Mouse (Mus musculus) left cerebral cortex, adult 11 months (tissue): ENCODE results near the gene Grhl1.
A peak's percentile ranks its signal among the peaks of the same experiment; 100 is the strongest.
"Not testable (repeated sequence)": the region's sequence is repeated elsewhere in the genome, so short reads cannot be mapped to it uniquely, and the experiment has no call there.

Experiments
- DNase-seq: peaks from one replicate; pipeline ENCODE4 v3.0.0; 2022; ENCODE audit warnings: low spot score

The Grhl1 gene

DNA sequence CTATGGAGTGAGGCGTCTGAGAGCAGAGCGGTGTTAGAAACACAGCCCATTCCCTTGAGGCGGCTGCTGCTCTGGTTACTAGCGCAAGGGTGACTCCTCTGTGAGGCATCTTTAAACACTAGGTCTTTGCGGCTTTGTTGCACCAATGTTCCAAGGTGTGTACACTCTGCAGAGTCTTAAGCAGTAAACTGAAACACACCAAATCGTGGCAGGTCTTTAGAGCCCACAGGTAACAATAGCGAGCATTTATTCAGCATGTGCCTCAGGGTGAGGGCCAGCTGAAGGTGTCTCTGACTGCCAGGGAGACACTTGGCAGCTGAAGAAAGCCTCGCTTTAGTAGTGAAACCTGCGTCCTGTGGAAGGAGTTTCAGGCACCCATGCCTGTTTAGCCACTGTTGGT is 20.0 kb downstream of the Grhl1 start:
- DNase-seq: no peak

GRCm38 (mm10) chr12:24592956-24593672 is 21.0 kb downstream of the Grhl1 start:
- DNase-seq: no peak

GRCm38 (mm10) chr12:24597376-24597775 is 25.3 kb downstream of the Grhl1 start:
- no peak for DNase-seq

GRCm38 (mm10) chr12:24599366-24599895 is 27.3 kb downstream of the Grhl1 start:
- no peak for DNase-seq

GRCm38 (mm10) chr12:24600074-24600473 is 28.0 kb downstream of the Grhl1 start:
- no peak for DNase-seq

GRCm38 (mm10) chr12:24600806-24601205 is 28.7 kb downstream of the Grhl1 start:
- peak; percentile 79 for DNase-seq

DNA sequence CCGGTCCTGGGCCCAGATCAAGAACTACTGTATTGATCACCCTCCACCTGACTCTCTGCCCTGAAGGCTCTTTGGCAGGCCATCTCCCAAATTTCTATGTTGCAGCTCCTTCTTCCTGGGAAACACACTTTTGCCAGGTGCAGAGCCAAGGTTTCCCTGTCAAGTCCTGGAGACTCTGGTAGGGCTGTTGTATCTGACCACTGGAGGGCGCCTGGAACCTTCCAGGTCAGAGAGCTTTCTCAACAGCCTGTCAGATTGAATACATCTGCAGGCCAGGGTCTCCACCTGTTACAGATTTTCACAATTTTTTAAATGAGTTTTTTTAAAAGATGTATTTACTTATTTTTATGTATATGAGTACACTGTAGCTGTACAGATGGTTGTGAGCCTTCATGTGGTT is 31.2 kb downstream of the Grhl1 start:
- DNase-seq: peak; percentile 34

DNA sequence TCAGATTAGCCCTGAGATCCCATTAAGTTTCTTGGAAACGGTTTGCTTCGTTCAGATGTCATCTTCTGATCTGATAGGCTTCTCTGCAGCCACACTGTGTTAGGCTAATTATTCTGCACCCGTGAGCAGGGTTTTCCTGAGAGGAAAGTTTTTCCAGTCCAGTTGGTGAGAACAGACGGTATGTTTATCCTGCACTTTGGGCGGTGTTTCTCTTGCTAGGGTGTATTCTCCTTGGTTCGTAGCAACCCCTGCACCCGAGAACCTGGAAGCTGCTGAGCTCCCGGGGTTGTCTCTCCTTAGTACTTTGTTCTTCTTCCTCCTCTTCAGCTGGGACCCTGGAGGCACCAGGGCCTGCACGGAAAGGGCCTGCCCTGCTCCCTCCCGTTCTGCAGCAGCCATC is 34.1 kb downstream of the Grhl1 start:
- DNase-seq: no peak

DNA sequence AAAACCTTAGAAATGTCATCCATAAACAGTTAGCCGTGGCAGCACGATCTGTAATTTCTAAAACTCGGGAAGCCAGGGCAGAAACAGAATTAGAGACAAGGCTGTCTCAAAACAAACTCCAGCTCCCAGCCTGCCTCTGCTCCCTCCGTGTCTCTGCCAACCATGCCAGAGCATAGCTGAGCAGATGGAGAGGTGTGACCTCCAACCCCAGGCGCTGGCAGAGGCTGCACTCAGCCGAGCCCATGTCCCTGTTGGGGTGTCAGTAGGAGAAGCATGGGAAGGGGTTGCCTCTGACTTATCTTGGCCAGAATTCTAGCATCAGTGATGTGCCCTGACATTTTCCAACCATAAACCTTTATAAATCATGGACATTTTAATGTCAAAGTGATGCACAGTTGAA is 40.5 kb downstream of the Grhl1 start:
- no peak for DNase-seq

DNA sequence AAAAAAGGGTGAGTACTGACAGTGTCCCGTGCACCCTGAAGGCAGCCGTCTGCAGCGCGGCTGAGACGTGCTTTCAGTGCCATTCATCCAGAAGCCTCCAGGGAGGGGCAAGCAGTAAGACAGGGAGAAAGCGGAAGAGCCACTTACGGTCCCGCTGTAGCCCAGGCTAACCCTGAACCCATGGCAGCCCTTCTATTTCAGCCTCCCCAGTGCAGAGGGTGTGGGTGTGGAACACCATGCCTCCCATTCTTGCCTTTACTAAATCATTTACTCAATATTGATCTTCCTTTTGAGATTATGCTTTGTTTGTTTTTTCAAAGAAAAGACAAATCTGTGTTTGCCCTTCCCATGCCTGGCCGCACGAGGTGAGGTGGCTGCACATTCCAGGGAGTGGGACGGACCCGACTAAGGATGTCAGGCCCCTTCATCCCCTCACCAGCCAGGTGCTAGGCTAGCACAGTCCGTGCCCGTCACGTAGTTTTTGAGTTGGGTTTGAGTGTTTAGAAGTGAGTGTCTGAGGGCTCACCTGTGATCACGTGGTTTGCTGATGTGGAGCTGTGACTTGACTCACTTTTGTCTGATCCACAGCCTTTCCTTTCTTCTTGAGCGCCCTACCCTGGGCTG is 42.5 kb downstream of the Grhl1 start:
- no peak for DNase-seq

DNA sequence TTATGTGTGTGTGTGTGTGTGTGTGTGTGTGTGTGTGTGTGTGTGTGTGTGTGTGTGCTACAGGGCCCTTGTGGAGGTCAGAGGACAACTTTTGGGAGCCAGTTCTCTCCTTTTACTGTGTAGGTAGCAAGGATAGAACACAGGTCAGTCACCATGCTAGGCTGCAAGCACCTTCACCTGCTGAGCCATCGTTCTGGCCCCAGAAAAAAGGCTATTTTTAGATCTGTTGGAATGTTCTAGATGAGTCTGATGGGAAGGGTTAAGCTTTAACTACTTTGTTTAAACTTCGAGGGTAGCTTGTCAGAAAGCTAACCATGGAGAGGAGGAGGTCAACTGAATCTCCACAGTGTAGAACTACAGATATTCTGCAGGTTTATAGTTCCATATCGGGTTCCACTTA is 43.1 kb downstream of the Grhl1 start:
- DNase-seq: no peak

DNA sequence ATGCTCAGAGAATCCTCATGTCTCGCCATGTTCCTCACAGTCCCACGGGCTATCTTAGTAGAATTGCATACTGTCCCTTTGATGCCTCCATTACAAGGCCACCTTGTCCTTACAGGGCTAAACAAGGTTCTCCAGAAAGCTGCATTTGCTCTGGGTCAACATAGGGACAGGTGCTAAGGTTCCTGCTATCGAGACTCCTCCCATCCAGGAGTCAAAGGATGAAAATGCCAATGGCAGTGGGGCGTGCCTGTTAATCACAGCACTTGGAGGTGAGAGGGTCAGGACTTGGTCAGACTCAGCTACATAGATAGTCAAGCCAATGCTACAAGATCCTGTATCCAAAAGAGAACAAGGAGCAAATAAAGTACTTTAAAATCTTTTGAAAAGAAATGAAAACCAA is 47.4 kb downstream of the Grhl1 start:
- DNase-seq: no peak

DNA sequence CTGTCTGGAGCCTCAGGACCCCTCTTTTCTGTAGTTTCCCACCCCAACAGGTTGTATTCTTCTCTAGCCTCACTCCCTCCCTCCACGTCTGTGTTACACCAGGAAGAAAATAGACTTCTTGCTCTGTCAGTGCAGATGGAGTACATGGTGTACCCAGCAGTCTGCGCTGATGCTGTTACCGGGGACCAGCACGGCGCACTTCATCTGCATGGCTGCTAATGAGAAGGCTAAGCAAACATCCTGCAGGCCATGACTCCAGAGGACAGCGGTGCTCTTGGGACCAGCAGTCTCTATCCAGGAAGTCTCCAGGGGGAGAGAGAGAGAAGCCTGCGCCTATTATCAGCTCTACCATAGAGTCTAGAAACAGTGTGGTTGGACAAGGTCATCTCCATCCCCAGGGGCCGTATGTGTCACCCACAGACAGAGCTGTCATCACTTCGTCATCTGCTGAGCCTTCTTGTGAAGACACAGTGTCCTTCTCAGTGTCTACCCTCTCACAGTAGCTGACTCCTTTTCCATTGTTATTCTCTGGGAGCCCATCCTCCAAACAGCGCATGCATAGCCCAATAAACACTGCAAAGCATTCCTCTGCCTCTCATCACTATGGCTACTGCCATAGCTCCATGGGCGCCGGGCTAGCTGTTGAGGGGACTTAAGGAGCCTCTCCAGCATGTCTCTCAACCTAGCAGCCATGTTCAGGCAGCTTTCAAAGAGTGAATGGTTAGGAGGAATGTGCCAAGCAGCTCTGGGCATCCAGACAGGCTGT is 51.6 kb downstream of the Grhl1 start:
- no peak for DNase-seq

- no peak for DNase-seq
Observed at GRCm38 (mm10) chr12:24626401-24626800, 54.3 kb downstream of the Grhl1 start.

DNA sequence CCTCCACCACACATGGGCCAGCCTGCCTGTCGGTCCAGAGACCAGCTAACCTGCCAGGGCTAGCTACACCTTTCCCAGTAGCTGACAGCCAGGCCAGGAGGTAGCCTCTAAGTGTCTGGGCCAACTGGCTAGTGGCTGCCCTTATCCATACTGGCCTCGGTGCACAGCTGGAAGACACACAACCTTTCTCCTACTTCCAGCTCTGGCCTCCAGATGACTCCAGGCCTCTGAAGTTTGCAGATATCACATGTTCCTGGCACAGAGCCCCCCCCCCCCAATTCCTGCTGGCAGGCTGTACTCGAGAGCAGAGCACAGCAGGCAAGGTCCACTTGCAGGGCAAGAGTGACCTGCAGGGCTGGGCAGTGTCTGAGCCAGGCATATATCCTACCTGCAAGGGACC is 55.1 kb downstream of the Grhl1 start:
- DNase-seq: no peak

DNA sequence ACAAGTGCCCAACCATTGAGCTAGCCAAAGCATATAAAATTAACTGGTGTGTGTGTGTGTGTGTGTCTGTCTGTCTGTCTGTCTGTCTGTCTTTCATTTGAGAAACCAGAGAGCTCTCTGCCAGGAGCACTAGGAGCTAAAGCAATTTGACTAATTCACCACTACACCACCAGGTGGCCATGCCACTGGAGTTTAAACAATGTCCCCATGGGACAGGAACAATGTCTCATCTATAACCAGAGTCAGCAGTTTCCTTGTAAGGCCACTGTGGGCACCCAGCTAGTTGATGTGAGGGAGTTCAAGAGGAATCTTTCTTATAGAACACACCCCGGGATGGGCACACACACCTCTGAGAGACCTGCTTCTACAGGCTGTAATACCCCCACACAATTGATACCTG is 58.1 kb downstream of the Grhl1 start:
- no peak for DNase-seq

GRCm38 (mm10) chr12:24632404-24632803 is 60.3 kb downstream of the Grhl1 start:
- DNase-seq: no peak

GRCm38 (mm10) chr12:24633753-24634191 is 61.7 kb downstream of the Grhl1 start:
- no peak for DNase-seq

GRCm38 (mm10) chr12:24634212-24634611 is 62.1 kb downstream of the Grhl1 start:
- DNase-seq: no peak

GRCm38 (mm10) chr12:24634648-24635047 is 62.6 kb downstream of the Grhl1 start:
- no peak for DNase-seq

DNA sequence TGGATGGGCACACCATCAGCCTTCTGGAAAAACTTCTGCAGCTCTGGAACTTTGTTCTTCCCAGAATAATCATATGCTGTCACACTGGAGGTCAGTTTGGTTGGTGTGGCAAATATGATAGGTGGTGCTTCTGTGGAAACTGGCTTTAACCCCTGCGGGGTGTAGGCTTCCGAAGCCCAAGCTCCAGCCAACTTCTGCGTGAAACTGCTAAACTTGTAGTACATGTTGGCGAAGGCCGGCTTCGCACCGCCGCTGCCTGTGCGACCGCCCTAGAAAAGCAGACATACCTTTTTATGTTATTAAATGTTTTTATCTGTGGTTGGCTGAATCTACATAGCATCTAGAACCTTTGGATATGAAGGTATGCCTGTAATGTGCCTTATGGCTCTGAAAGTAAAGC is 66.7 kb downstream of the Grhl1 start:
- DNase-seq: not testable (repeated sequence)

DNA sequence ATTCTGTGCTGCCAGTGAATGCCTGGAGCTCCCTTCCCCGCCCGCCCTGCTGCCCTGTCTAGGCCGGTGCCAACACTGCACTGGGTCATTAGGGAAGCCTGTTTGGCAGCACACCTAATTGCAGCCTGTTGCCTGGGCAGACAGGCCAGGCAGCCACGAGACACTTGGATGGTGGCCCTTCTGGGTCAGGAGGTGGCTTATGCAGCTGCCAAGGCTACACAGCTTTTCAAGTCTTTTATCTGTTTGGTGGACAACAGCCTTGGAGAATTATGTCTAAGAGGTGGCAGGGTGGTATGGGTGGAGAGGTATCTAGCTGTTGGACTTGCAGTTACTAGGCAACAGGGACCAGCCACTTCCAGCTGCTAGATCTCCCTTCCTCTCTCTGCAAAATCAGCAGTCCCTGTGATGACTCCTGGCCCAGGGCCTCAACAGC is 70.3 kb downstream of the Grhl1 start:
- DNase-seq: peak; percentile 56

- no peak for DNase-seq
Observed at GRCm38 (mm10) chr12:24644125-24644571, 72.1 kb downstream of the Grhl1 start.
